Mouse (Mus musculus) adrenal gland, postnatal 25 days (tissue): ENCODE measurements at regions not wholly inside any gene's neighbourhood (a gene's known extent, or its start where the extent isn't known, plus 50 kb on each side); places are given as distances from the start of the nearest gene placed in this dataset.

ENCODE experiments used
- DNase-seq: peaks from one replicate; pipeline ENCODE4 v3.0.0; 2021; ENCODE audit warnings: mixed read lengths

DNA sequence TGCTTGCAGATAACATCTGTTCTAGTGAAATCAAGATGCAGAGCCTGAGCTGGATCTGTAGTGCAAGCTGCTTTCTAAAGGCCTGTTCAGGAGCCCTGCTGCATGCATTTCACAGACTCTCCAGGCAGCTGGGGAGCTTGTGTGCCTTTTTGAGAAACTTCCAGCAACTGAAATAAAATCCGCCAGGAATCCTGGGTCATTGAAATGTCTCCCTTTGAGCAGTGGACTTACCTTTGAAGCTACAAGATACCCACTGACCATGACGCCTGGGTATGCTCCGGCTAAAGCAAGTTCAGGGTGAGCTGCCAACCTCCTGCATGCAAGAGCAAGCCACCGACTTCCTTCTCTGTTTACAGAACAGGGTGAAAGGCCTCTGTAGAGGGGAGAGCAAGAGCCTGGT, 278.7 kb downstream of the Cenpw start:
- no peak for DNase-seq

- no peak for DNase-seq
Measured at GRCm38 (mm10) chr10:29897780-29898363, 302.5 kb downstream of the Cenpw start.

DNA sequence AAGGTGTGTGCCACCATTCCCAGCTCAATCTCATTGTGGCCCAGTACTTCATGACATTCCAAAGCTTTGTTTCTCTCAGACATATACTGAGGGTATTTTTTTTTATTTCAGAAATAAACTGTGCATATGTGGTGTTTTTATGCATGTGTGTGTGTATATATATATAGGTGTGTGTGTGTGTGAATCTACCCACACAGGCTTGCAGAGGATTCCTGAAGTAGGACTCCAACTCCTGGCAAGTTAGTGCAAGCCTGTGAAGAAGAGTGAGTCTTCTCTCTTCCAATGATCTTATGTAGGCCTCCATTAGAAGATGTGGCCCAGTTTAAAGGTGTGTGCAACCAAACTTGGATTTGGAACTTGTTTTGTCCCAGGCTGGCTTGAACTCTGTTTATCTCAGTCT, 328.9 kb upstream of the Rspo3 start:
- DNase-seq: no peak

- DNase-seq: no peak
Measured at GRCm38 (mm10) chr10:29855749-29856313, 320.2 kb upstream of the Rspo3 start.

DNA sequence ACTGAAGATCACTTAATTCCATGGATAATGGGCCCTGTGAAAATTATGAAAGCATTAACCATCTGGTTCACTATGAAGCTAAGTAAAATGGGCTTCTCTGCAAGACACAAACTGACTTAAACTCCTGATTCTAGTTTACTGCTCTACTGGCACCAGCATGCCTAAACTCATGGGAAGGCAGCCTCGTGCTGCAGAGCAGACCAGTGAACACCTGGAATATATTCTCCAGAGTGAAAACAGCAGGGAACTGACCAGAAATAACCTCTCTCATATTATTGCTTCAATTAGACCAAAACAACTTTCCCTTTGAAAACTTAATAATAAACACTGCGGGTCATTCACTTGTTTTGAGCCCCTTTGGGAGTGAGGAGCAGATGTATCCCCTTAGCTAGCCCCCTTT, 316.8 kb upstream of the Rspo3 start:
- no peak for DNase-seq

DNA sequence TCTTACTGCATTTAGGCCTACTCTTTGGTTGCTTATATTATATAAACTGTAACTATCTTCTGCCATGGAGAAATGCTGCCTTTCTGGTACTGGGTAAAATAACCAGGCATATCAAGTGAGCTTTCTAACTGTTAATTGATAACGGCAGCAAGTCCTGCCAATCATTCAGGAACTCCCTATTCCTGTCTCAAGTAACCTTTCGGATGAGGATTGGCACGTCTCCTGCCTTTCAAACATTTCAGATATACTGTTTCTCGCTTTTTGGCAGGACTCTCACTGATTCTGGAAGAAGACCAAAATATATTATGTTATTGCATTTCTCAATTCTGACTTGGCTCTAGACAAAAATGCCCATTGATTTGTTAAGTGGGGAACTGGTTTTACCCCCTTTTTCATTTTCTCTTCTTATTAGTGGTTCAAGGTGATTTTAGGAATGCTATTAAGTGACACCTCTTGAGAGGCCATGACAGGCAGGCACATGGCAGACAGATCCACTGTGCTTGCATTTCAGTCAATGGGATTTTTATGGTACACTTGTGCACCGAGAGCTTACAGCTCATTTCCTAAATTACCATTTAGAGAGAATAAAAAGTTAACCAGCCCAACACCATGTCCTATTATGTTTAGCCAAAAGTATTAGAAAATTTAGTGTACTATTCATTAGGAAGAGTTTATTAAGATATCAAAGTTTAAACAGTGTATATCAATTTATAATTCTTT, 289.4 kb upstream of the Rspo3 start:
- no peak for DNase-seq

- no peak for DNase-seq
Measured at GRCm38 (mm10) chr10:29824413-29824812, 288.7 kb upstream of the Rspo3 start.

GRCm38 (mm10) chr10:29823177-29823576, 287.5 kb upstream of the Rspo3 start:
- DNase-seq: no peak

DNA sequence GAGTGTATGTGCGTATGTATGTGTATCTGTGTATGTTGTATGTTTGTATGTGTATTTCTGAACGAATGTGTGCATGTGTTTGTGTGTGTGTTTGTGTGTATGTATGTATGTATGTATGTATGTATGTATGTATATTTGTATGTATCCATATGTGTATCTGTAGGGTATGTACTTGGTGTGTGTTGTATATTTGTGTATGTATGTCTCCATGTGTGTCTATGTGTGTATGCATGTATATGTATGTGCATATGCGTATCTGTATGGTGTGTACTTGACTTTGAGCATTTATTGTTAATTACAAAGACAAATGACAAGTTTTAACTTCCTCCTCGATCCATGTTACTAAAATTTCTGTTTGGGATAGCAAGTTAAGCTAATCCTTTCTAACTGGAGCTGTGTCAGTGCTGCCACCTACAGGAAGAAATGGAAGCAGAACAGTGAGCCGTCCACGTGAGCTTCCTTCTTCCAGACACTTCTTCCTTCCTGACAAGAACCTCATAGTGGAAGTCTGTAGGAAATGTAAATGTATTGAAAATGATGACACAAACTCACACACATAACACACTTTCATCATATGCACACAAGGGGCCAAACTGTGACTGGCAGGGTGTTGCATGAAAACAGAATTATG, 268.4 kb upstream of the Rspo3 start:
- DNase-seq: peak; percentile 4

DNA sequence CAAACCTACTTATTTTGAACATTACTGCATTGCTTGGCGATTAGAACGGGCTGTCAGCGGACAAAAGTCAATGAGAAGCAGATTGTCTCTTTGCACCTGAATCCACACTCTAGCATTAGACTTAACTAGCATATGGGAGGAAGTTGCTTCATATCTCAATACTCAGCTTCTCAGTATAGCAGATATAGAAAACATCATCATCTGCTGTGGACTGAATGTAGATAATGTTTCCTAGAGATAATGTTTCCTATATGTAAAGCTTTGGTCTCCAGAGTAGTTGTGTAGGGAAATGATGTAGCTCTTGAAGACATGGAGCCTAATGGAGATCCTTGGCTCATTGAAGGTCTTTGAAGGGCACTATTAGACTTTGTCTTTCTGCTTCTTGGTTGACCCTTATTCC, 267.0 kb upstream of the Rspo3 start:
- DNase-seq: no peak

- DNase-seq: no peak
Measured at GRCm38 (mm10) chr10:29794663-29795062, 259.0 kb upstream of the Rspo3 start.

DNA sequence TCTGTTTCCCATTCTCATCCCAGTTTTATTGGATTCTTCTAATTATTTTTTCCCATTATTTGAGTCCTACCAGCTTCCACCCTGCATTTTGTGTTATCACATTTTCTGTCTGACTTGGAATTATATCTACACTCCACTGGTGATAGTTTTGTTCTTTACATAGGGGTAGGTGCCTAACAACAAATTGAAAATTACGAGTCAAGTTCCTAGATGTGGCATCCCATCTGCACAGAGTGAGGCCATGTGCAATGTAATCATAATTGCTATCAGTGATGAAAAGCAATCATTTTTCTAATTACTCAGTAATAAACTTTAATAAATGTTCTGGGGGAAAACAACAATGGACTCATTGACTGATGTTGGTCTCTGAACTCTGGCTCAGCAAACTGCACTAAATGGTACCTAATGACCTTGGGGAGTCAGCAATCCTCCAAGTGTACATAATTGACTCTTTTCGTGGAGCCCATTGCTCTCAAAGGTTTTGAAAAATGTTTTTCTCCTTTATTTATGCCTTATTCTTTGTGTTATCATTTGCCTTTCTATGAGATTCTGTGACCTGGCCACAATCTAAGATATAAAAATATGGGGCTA, 250.6 kb upstream of the Rspo3 start:
- DNase-seq: no peak

DNA sequence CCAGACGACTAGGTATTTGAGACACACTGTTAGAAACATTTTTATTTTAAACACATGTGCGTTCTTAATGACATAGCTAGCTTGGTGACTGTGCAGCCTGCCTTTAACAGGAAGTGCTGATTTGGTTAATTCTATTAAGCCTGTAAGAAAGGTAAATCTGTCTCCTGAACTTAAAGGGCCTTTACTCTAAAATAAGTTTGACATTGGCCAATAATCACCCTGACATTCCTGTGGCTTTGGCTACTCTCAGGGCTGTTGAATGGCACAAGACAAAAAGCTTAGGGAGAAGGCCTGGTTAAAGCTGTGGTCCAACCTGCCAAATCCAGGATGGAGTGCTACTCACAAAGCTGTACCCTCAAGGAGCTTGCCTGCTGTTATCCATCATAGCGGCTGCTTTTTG, 201.0 kb upstream of the Rspo3 start:
- no peak for DNase-seq

DNA sequence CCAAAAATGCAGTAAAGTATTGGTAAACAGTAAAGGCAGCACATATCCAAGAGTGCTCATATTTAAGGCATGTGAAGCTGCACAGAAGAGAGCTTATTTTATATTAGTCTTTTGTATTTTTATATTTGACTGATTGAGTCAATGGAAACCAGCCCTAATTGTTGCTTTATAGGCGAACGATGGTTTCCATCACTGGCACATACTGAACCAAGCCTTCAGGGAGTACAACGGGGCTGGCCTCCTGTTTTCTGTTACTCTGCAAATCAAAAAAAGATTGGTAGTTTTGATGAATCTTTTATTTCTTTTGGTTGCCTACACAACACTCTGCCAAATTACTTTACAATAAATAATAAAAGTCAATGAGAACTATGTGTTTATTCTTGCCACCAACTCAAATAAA, 189.7 kb upstream of the Rspo3 start:
- no peak for DNase-seq

DNA sequence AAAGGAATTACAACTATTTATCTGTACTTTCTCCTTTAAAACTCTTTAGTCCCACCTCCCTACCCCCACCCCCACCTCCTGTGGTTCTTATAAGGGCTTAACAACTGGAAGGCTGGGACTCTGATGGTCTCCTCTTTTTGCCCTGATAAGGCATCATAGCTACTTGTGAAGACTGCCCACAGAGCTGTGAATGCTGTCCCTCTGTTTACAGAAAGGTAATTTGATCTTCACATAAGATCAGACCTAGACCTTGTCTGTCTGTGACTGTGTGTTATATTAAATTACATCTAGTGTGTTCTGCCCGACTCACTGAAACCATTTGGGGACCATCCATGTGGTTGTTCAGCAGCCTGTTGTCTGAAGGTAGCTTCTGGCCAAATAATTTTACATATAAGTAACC, 175.3 kb upstream of the Rspo3 start:
- no peak for DNase-seq

DNA sequence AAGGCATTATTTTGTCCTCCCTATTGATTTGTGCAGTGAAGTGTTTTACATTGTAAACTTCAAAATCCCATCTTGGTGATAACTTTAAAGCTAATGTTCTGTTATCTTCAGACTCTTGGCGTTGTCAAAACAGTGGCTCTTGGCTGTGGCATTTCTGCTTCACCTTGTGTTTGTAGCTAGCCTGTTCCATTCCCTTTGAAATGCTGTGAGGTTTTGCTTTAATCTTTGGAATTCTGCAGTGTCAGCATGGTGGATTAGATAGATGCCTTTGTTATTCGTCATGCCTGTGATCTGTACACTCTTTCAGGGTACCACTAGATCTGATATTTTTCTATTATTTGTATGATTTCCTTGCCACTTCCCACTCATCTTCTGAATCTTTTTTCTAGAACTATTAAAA, 173.0 kb upstream of the Rspo3 start:
- DNase-seq: no peak

DNA sequence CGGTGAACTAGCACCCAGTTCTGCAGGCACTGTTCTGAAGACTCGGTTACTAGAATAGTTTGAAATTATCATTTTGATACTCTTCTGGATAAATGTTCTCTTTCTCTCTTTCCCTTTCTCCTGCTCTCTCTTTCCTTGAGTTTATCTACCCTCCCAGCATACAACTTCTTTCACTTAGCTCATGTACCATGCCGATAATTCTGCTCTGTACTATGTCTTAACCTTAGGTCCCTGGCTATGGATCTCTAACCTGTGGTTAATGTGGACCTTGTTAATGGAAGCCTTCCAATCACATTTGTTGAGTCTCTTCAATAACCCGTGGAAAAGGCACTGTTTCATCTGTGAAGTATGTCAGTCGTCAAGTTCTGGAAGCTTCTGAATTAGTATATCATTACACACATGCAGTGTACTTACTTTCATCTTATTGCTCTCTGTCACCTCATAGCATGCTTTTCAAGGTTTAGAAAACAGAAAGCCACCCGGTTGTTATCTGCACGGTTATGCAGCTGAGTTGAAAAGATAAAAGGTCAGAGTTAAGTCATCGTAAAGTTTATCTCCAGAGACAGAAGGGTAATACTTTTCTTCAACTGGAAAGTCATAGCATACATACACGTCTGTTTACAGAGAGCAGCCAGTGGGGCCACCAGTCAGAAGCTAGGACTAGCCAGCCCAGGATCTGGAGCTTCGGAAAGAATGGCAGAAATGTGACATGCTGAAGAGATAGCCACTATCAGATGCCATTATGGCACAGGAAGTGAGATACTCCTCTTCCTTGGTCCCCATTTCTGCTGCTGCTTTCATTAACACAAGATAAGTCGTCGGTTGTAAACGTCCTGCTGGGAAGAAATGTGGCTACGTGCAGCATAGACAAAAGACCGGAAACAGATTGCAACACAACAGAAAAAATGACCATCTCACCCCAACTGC, 157.6 kb upstream of the Rspo3 start:
- no peak for DNase-seq

- DNase-seq: no peak
Measured at GRCm38 (mm10) chr10:29689529-29689928, 153.9 kb upstream of the Rspo3 start.

- DNase-seq: no peak
Measured at GRCm38 (mm10) chr10:29686982-29687381, 151.3 kb upstream of the Rspo3 start.

GRCm38 (mm10) chr10:29674377-29674776, 138.7 kb upstream of the Rspo3 start:
- no peak for DNase-seq

- DNase-seq: no peak
Measured at GRCm38 (mm10) chr10:29661752-29662151, 126.1 kb upstream of the Rspo3 start.

DNA sequence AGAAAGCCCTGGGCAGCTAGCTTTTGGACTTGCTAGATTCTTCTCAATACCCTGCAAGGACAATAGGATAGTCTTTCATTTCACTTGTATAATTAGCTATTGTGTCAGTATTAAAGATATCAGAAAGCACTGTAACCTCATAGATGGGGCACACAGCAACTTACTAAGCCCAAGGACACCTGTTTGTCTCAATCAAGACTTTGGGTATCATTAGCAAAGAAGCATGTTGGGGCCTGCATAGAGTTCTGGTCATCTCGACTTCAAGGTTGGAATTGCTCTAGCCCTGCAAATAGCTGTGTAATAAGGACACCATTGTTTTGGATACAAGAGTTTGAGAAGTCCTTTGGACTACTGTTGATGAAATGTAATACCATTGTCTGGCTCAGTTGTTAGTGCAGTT, 104.6 kb upstream of the Rspo3 start:
- DNase-seq: no peak
